Mouse (Mus musculus) forebrain, embryonic 12.5 days (tissue): ENCODE data around the gene Cfd. TPM values are rescaled to one million over a fixed set of nuclear protein-coding genes. Genes with fewer than 3 reads are reported as not detected.
"Not testable (repeated sequence)": the region's sequence is repeated elsewhere in the genome, so short reads cannot be mapped to it uniquely, and the experiment has no call there.

Experiments used
- ATAC-seq: fragments of 200-750 bp; cut with Nextera tagmentation; 2 replicates; pipeline ENCODE4 v1.8.0; 2017; ENCODE audit warnings: moderate TSS enrichment; ENCODE audit not compliant: low FRiP score
- H3K27ac ChIP-seq: fragments of 300-500 bp; sonication (generic); 2 replicates; pipeline ENCODE4 v1.5.1; 2016; ENCODE audit warnings: mild to moderate bottlenecking
- H3K27me3 ChIP-seq: fragments of 300-500 bp; sonication (generic); 2 replicates; pipeline ENCODE4 v1.6.1; 2016; ENCODE audit warnings: mild to moderate bottlenecking
- H3K36me3 ChIP-seq: fragments of 300-500 bp; sonication (generic); replicated peaks from 2 replicates; pipeline ENCODE4 v1.6.1; 2016; ENCODE audit warnings: mild to moderate bottlenecking
- H3K4me1 ChIP-seq: fragments of 300-500 bp; sonication (generic); 2 replicates; pipeline ENCODE4 v1.6.1; 2016
- H3K4me2 ChIP-seq: fragments of 300-500 bp; sonication (generic); 2 replicates; pipeline ENCODE4 v1.6.1; 2016; ENCODE audit warnings: mild to moderate bottlenecking, moderate library complexity
- H3K4me3 ChIP-seq: fragments of 300-500 bp; sonication (generic); replicated peaks from 2 replicates; pipeline ENCODE4 v1.5.1; 2016; ENCODE audit warnings: mild to moderate bottlenecking
- H3K9ac ChIP-seq: fragments of 300-500 bp; sonication (generic); 2 replicates; pipeline ENCODE4 v1.6.1; 2016; ENCODE audit warnings: mild to moderate bottlenecking
- H3K9me3 ChIP-seq: fragments of 300-500 bp; sonication (generic); 2 replicates; pipeline ENCODE4 v1.6.1; 2016
- WGBS: fragments of 180-500 bp; shearing (Covaris S2); methylation state at CpG from one replicate; pipeline ENCODE4 v1.1.7; 2016; 5-methylcytosine and 5-hydroxymethylcytosine counted together
- polyA plus RNA-seq: library from polyadenylated mRNA; unstranded; fragments of >200 nt; fragmentation: Nextera tagmentation; extraction: Ambion mirVana; gene quantifications from 2 replicates; pipeline ENCODE4 v1.2.1, GENCODE M21; 2016

Cfd gene
- polyA plus RNA-seq, 1 experiment from 2014 or later: not detected

- 18% methylated on average over 9 of the region's 9 CpGs for WGBS
- Histone ChIP-seq H3K9ac (no peak overlapping the region), H3K4me2 (no peak overlapping the region), H3K27ac (no peak overlapping the region), H3K36me3 (no peaks in the 10 kb centered on the region), H3K4me3 (no peak overlapping the region), H3K27me3 (peaks cover 59% of the 10 kb centered on the region), H3K4me1 (peaks cover 15% of the 10 kb centered on the region), H3K9me3 (no peaks in the 10 kb centered on the region)
- ATAC-seq: no peak
Observed at GRCm38 (mm10) chr10:79880721-79881120, 9.9 kb upstream of the Cfd start.

- Histone ChIP-seq H3K4me3 (peak overlapping the region; percentile 5; the same call in 1 of the 2 replicates), H3K4me2 (peak overlapping the region; percentile 42), H3K27ac (no peak overlapping the region), H3K36me3 (no peaks in the 10 kb centered on the region), H3K9me3 (no peaks in the 10 kb centered on the region), H3K9ac (0 out of 2 replicates have a peak overlapping the region, but pooled peaks have one; percentile 21), H3K27me3 (peaks cover 59% of the 10 kb centered on the region), H3K4me1 (peaks cover 15% of the 10 kb centered on the region)
- WGBS: 8% methylated on average over 22 of the region's 22 CpGs
- peak; percentile 24; the same call in 1 of the 2 replicates for ATAC-seq
Observed at GRCm38 (mm10) chr10:79881981-79882380, 8.7 kb upstream of the Cfd start.

DNA sequence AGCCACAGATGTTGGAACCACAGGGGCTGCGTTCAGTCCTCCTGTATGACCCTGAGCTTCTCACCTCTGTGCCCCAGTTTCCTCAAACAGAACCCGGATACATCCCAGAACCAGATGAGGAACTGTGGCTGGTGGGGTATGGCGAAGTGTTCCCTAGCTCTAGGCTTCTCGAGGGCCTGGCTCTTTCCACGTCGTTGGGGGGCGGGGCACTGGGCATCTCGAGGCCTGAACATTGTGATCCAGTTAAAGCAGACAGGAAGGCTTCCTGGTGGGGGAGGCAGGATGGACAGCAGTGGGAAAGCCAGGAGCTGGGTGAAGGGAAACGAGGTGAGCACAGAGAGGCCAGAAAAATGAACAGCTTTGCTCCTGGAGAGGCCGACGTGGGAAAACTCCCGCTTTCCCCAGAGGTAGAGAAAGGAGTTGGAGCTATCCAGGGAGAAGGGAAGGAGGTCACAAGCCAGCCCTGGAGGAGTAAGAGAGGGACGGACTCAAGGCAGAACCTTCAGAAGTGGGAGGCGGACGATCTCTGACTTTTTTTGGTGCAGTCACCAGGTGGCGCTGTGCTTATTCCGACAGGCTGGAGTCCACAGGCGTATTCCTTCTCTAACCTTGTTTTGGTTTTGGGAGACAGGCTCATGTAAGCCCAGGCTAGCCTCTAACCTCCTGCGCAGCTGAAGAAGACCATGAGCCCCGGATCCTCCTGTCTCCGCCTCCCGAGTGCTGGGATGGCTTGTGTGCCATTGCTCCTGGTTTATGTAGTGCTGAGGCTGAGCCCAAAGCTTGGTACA is 7.2 kb upstream of the Cfd start:
- Histone ChIP-seq H3K4me3 (no peak overlapping the region), H3K4me1 (peaks cover 15% of the 10 kb centered on the region), H3K27ac (no peak overlapping the region), H3K4me2 (no peak overlapping the region), H3K27me3 (peaks cover 59% of the 10 kb centered on the region), H3K9me3 (no peaks in the 10 kb centered on the region), H3K9ac (no peak overlapping the region), H3K36me3 (no peaks in the 10 kb centered on the region)
- no peak for ATAC-seq
- 14% methylated on average over 22 of the region's 22 CpGs for WGBS

- Histone ChIP-seq H3K27me3 (peaks cover 59% of the 10 kb centered on the region), H3K36me3 (no peaks in the 10 kb centered on the region), H3K9ac (no peak overlapping the region), H3K9me3 (no peaks in the 10 kb centered on the region), H3K27ac (no peak overlapping the region), H3K4me2 (no peak overlapping the region), H3K4me3 (no peak overlapping the region), H3K4me1 (peaks cover 15% of the 10 kb centered on the region)
- WGBS: 69% methylated on average over 4 of the region's 4 CpGs
- no peak for ATAC-seq
Observed at GRCm38 (mm10) chr10:79884446-79884845, 6.2 kb upstream of the Cfd start.

DNA sequence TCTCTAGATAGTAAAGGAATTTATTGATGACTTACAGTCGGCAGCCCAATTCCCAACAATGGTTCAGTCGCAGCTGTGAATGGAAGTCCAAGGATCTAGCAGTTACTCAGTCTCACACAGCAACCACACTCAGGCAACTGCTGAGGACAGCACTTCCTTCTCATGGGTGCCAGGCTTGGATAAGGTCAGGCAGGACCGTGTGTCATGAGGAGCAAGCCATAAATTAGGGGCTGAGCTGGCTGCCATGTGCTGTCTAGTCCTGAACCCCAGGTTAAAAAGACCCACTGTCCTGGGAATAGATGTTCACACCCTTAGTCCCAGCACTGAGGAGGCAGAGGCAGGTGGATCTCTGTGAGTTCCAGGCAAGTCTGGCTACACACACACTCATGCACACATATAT is 5.7 kb upstream of the Cfd start:
- H3K9me3 ChIP-seq, H3K27ac ChIP-seq, ATAC-seq, H3K4me3 ChIP-seq, H3K4me2 ChIP-seq, H3K36me3 ChIP-seq, H3K9ac ChIP-seq: not testable (repeated sequence)
- Histone ChIP-seq H3K27me3 (peaks cover 54% of the 10 kb centered on the region), H3K4me1 (peaks cover 15% of the 10 kb centered on the region)
- WGBS: 74% methylated on average over 3 of the region's 3 CpGs

- Histone ChIP-seq H3K27me3 (peaks cover 51% of the 10 kb centered on the region), H3K4me1 (peaks cover 15% of the 10 kb centered on the region), H3K9me3 (no peaks in the 10 kb centered on the region), H3K4me2 (no peak within 1 kb of the TSS), H3K27ac (no peak within 1 kb of the TSS), H3K4me3 (no peak within 1 kb of the TSS), H3K9ac (no peak within 1 kb of the TSS), H3K36me3 (no peaks in the 10 kb centered on the region)
- 84% methylated on average over 6 of the region's 6 CpGs for WGBS
- ATAC-seq: no peak
Observed at GRCm38 (mm10) chr10:79886054-79886453, 4.6 kb upstream of the Cfd start, which contains the start of gene Elane. TSS of gene Elane (plus strand) at chr10:79886247.

GRCm38 (mm10) chr10:79886611-79887010 is 4.0 kb upstream of the Cfd start:
- Histone ChIP-seq H3K27ac (no peak overlapping the region), H3K4me3 (no peak overlapping the region), H3K27me3 (peaks cover 50% of the 10 kb centered on the region), H3K36me3 (no peaks in the 10 kb centered on the region), H3K9me3 (no peaks in the 10 kb centered on the region), H3K4me2 (no peak overlapping the region), H3K9ac (no peak overlapping the region), H3K4me1 (peaks cover 15% of the 10 kb centered on the region)
- no peak for ATAC-seq
- 83% methylated on average over 8 of the region's 8 CpGs for WGBS

DNA sequence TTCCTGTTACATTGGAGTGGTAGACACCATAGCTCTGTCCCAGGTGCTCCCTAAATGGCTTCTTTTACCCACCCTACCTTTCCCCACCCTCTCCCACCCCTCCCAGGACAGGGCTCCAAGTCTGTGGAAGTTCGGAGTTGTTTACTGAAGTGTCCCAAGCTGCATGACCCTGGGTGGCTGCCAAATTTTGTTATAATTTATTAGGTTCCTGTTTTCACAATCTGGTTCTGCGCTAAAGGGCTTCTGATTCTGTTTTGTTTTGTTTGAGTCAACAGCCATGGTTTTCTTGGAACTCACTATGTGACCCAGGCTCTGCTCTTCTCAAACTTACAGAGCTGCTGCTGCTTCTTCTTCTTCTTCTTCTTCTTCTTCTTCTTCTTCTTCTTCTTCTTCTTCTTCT is 1.3 kb upstream of the Cfd start:
- no peaks in the 10 kb centered on the region for H3K4me1 ChIP-seq
- WGBS: 96% methylated on average over 2 of the region's 2 CpGs

GRCm38 (mm10) chr10:79892451-79893118 is 1.9 kb downstream of the Cfd start:
- not testable (repeated sequence) for H3K4me1 ChIP-seq, H3K9me3 ChIP-seq, H3K4me2 ChIP-seq, H3K4me3 ChIP-seq, H3K9ac ChIP-seq
- peak; percentile 66 for ATAC-seq
- Histone ChIP-seq H3K27ac (0 out of 2 replicates have a peak overlapping the region, but pooled peaks have one; percentile 36), H3K36me3 (peaks cover 33% of the 10 kb centered on the region), H3K27me3 (peaks cover 51% of the 10 kb centered on the region)
- 44% methylated on average over 22 of the region's 22 CpGs for WGBS

More for the DNA sequence above, 1.3 kb upstream of the Cfd start:
- Histone ChIP-seq H3K4me3 (no peak overlapping the region), H3K9me3 (no peaks in the 10 kb centered on the region), H3K27me3 (peaks cover 35% of the 10 kb centered on the region; the same call in 1 of the 2 replicates), H3K4me2 (no peak overlapping the region), H3K9ac (no peak overlapping the region), H3K36me3 (peaks cover 3% of the 10 kb centered on the region), H3K27ac (no peak overlapping the region)
- no peak for ATAC-seq

DNA sequence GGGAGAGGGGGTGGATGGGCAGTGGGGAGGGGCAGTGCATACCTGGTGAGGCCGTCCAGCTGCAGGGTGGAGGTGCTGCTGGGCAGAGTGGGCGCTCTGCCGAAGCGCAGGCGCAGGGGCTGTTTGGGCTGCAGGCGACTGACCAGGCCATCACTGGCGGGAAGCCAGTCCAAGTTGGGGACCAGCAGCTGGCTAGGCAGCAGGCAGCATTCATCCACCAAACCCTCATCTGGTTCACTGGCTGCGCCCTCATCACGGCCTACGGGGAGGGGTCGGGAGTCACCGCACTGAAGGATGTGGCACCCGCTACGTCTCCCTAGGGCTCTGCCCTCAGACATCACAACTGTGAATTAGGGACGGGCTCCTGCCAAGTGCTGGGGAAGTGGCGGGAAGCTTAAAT is 5.7 kb downstream of the Cfd start:
- Histone ChIP-seq H3K27me3 (peaks cover 61% of the 10 kb centered on the region), H3K4me1 (peaks cover 12% of the 10 kb centered on the region), H3K36me3 (peaks cover 59% of the 10 kb centered on the region), H3K27ac (no peak overlapping the region), H3K9me3 (no peaks in the 10 kb centered on the region), H3K4me3 (no peak overlapping the region), H3K9ac (no peak overlapping the region), H3K4me2 (no peak overlapping the region)
- ATAC-seq: no peak
- 93% methylated on average over 16 of the region's 16 CpGs for WGBS

GRCm38 (mm10) chr10:79896814-79897213 is 6.2 kb downstream of the Cfd start:
- H3K9ac ChIP-seq: no peak overlapping the region

DNA sequence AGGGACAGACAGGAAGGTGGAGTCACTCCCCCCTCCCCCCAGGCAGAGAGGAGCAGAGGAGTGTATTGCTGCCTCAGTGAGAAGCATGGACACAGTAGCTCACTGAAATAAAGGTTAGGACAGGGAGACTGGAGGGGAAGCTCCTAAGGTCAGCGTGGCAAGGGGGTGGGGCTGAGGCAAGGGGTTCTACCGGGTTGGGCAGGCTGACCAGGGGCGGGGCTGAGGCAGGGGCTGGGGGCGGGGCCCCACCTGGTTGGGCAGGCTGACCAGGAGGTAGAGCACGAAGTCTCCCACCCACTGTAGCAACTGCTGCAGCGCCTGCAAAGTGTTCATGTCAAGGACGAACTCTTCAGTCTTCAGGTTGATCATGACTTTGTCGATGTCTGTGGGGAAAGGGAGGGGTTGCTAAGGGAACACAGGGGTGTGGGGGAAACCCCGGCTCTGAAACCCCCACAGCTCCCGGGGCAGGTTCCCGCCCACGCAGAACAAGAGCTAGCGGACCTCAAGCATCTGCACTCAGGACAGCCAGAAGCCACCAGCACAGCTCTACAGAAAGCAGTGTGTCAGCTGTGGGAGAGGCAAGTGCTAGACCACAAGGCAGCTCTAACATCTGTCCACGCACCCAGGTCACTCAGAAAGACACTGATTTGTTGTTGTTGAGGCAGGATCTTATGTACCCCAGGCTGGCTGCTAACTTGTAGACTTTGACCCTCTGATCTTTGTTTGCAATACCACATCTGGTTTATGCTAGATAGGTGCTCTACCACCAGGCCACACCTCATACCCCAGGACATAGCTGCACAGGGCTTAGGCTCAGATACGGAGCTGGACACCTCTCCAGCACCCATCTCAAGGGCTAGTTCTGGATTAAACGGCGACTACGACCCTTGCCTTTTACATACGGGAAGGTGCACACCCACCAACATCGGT is 6.9 kb downstream of the Cfd start:
- Histone ChIP-seq H3K4me2 (no peak overlapping the region), H3K4me1 (peaks cover 17% of the 10 kb centered on the region), H3K27me3 (peaks cover 60% of the 10 kb centered on the region), H3K9me3 (no peaks in the 10 kb centered on the region), H3K36me3 (peaks cover 61% of the 10 kb centered on the region), H3K27ac (no peak overlapping the region), H3K4me3 (no peak overlapping the region), H3K9ac (no peak overlapping the region)
- WGBS: 54% methylated on average over 20 of the region's 20 CpGs
- ATAC-seq: no peak

More at GRCm38 (mm10) chr10:79896814-79897213, 6.2 kb downstream of the Cfd start:
- 88% methylated on average over 13 of the region's 13 CpGs for WGBS
- ATAC-seq: no peak
- peaks cover 59% of the 10 kb centered on the region for H3K36me3 ChIP-seq
- no peaks in the 10 kb centered on the region for H3K9me3 ChIP-seq
- H3K4me3 ChIP-seq: no peak overlapping the region
- peaks cover 59% of the 10 kb centered on the region for H3K27me3 ChIP-seq
- H3K4me2 ChIP-seq: no peak overlapping the region
- H3K27ac ChIP-seq: no peak overlapping the region
- H3K4me1 ChIP-seq: peaks cover 17% of the 10 kb centered on the region
